Mouse (Mus musculus) liver, embryonic 16.5 days (tissue): ENCODE measurements around the gene Gtpbp4. TPM values are rescaled to one million over a fixed set of nuclear protein-coding genes. Genes with fewer than 3 reads are reported as not detected.
"Not testable (repeated sequence)": the region's sequence is repeated elsewhere in the genome, so short reads cannot be mapped to it uniquely, and the experiment has no call there.

Experiments
- ATAC-seq: fragments of 200-750 bp; cut with Nextera tagmentation; 2 replicates; pipeline ENCODE4 v1.8.0; 2017; ENCODE audit warnings: low read depth, mild to moderate bottlenecking, moderate number of reproducible peaks, moderate library complexity
- H3K27ac ChIP-seq: fragments of 300-500 bp; sonication (generic); 2 replicates; pipeline ENCODE4 v1.5.1; 2014; ENCODE audit warnings: mild to moderate bottlenecking, low read length
- H3K27me3 ChIP-seq: fragments of 300-500 bp; sonication (generic); 2 replicates; pipeline ENCODE4 v1.6.1; 2014; ENCODE audit warnings: low read depth, low read length, mixed read lengths; ENCODE audit not compliant: control insufficient read depth, insufficient read depth
- H3K36me3 ChIP-seq: fragments of 300-500 bp; sonication (generic); 2 replicates; pipeline ENCODE4 v1.6.1; 2014; ENCODE audit warnings: mild to moderate bottlenecking; ENCODE audit not compliant: control insufficient read depth, insufficient read depth
- H3K4me1 ChIP-seq: fragments of 300-500 bp; sonication (generic); 2 replicates; pipeline ENCODE4 v1.6.1; 2014; ENCODE audit warnings: low read depth, low read length, mixed read lengths; ENCODE audit not compliant: control insufficient read depth
- H3K4me2 ChIP-seq: fragments of 300-500 bp; sonication (generic); 2 replicates; pipeline ENCODE4 v1.6.1; 2014; ENCODE audit warnings: low read depth, low read length, mixed read lengths
- H3K4me3 ChIP-seq: fragments of 300-500 bp; sonication (generic); 2 replicates; pipeline ENCODE4 v1.5.1; 2014; ENCODE audit warnings: low read depth, mild to moderate bottlenecking, low read length
- H3K9ac ChIP-seq: fragments of 300-500 bp; sonication (generic); 2 replicates; pipeline ENCODE4 v1.6.1; 2014; ENCODE audit warnings: low read depth, low read length
- H3K9me3 ChIP-seq: fragments of 300-500 bp; sonication (generic); replicated peaks from 2 replicates; pipeline ENCODE4 v1.6.1; 2016; ENCODE audit warnings: low read length; ENCODE audit not compliant: control insufficient read depth
- WGBS: fragments of 180-500 bp; shearing (Covaris S2); extraction: QIAGEN DNeasy Blood & Tissue Kit; methylation state at CpG from one replicate; pipeline ENCODE4 v1.1.7; 2014; ENCODE audit not compliant: insufficient replicate concordance; 5-methylcytosine and 5-hydroxymethylcytosine counted together
- polyA plus RNA-seq: library from polyadenylated mRNA; unstranded; fragments of >200 nt; fragmentation: Nextera tagmentation; extraction: Ambion mirVana; gene quantifications from 2 replicates; pipeline ENCODE4 v1.2.1, GENCODE M21; 2015

The Gtpbp4 gene
- polyA plus RNA-seq, 1 experiment from 2014 or later: 28.4 TPM

GRCm38 (mm10) chr13:8959554-8959953 lies 36.3 kb downstream of the Gtpbp4 start:
- not testable (repeated sequence) for H3K4me2 ChIP-seq, H3K4me1 ChIP-seq, H3K9me3 ChIP-seq, H3K4me3 ChIP-seq, H3K36me3 ChIP-seq, H3K9ac ChIP-seq, H3K27me3 ChIP-seq, H3K27ac ChIP-seq
- 14% methylated on average over 5 of the region's 6 CpGs for WGBS
- peak; percentile 86 for ATAC-seq

DNA sequence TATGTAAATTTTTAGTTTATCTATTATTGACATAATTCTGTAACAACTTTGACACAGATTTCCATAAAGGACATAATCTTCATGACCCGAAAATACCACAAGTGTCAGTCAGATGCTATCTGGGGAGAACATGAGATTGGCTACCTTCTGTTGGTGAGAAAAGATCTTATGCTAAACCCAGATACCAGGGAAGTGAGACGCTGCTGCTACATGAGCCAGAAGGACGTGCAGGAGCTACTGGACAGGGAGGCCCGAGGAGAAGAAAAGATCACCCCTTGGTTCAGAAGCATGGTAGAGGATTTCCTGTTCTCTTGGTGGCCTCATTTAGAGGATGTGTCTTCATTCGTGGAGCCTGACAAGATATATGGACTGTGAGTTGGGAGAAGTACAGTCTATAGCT lies 36.8 kb downstream of the Gtpbp4 start:
- H3K27me3 ChIP-seq, H3K4me1 ChIP-seq, H3K4me2 ChIP-seq, H3K9me3 ChIP-seq, H3K9ac ChIP-seq, H3K27ac ChIP-seq, H3K36me3 ChIP-seq, H3K4me3 ChIP-seq: not testable (repeated sequence)
- no CpG with 5 or more reads among the region's 5 CpGs for WGBS
- ATAC-seq: peak; percentile 30; the same call in 1 of the 2 replicates

GRCm38 (mm10) chr13:8956873-8957272 lies 39.0 kb downstream of the Gtpbp4 start:
- H3K27ac ChIP-seq, H3K27me3 ChIP-seq, H3K4me2 ChIP-seq, H3K9ac ChIP-seq, H3K36me3 ChIP-seq, ATAC-seq, H3K4me1 ChIP-seq, H3K9me3 ChIP-seq, H3K4me3 ChIP-seq: not testable (repeated sequence)
- WGBS: no CpG with 5 or more reads among the region's 5 CpGs

- not testable (repeated sequence) for H3K9me3 ChIP-seq, H3K27me3 ChIP-seq, ATAC-seq, H3K27ac ChIP-seq, H3K36me3 ChIP-seq, H3K4me2 ChIP-seq, H3K4me3 ChIP-seq, H3K9ac ChIP-seq, H3K4me1 ChIP-seq
- 49% methylated on average over 2 of the region's 2 CpGs for WGBS
Measured at GRCm38 (mm10) chr13:8955127-8955526, 40.8 kb downstream of the Gtpbp4 start.

DNA sequence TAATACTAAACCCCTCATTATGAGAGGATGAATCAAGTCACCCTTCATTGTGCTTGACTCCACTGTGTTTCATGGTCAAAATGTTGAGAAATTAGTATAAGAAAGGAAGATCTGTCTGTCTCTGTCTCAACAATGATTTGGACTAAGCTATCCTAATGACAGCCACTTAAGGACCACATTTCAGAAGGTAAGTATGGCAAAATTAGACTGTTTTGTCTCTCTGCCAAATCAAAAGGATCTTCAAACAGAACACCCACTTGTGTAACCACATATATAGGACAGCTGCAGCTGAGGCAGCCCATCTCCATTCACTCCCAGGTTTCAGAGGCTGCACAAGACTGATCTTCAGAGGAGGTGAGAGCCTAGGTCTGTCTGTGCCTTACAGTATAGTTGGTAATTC lies 43.3 kb downstream of the Gtpbp4 start, which contains the start of gene Idi2:
Idi2 (plus strand) TSS at position 301 of the 400 bp plus-strand sequence.
- not testable (repeated sequence) for H3K9me3 ChIP-seq, ATAC-seq, H3K27me3 ChIP-seq, H3K4me3 ChIP-seq, H3K4me2 ChIP-seq, H3K36me3 ChIP-seq, H3K27ac ChIP-seq, H3K9ac ChIP-seq, H3K4me1 ChIP-seq

DNA sequence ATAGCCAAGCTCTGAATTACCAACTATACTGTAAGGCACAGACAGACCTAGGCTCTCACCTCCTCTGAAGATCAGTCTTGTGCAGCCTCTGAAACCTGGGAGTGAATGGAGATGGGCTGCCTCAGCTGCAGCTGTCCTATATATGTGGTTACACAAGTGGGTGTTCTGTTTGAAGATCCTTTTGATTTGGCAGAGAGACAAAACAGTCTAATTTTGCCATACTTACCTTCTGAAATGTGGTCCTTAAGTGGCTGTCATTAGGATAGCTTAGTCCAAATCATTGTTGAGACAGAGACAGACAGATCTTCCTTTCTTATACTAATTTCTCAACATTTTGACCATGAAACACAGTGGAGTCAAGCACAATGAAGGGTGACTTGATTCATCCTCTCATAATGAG lies 47.8 kb downstream of the Gtpbp4 start, which contains the start of gene Gm9745:
Gm9745 (minus strand) TSS at position 101 of the 400 bp plus-strand sequence.
- not testable (repeated sequence) for H3K4me1 ChIP-seq, H3K27ac ChIP-seq

DNA sequence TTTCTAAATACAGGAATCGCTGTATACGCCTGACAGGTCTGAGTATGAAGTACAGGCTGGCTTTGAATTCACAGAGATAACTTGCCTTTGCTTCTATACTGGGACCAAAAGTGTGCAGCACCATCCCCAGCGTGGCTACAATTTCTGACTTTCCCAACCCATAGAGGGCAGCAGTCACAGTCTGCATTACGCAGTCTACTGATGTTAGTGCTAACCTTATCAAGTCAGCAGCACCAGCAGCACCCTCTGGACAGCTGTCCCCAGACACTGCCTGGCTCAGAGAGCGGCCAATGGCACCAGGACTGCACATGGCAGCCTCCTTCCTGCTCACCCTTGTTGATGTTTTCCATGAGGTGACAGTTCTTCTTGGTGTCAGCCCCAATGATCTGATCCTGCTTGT lies 52.1 kb downstream of the Gtpbp4 start:
- H3K27me3 ChIP-seq, H3K9ac ChIP-seq, H3K9me3 ChIP-seq, H3K36me3 ChIP-seq, H3K4me1 ChIP-seq, H3K4me3 ChIP-seq, H3K4me2 ChIP-seq, H3K27ac ChIP-seq: not testable (repeated sequence)
- peak; percentile 43; the same call in 1 of the 2 replicates for ATAC-seq
- WGBS: no CpG with 5 or more reads among the region's 5 CpGs

More for the DNA sequence above, 47.8 kb downstream of the Gtpbp4 start, which contains the start of gene Gm9745:
- H3K9me3 ChIP-seq, H3K4me2 ChIP-seq, H3K36me3 ChIP-seq, ATAC-seq, H3K27me3 ChIP-seq, H3K4me3 ChIP-seq, H3K9ac ChIP-seq: not testable (repeated sequence)

- WGBS: 0% methylated on average over 1 of the region's 5 CpGs
- H3K27me3 ChIP-seq, H3K27ac ChIP-seq, H3K4me1 ChIP-seq, H3K9ac ChIP-seq, H3K9me3 ChIP-seq, H3K36me3 ChIP-seq, H3K4me3 ChIP-seq, H3K4me2 ChIP-seq: not testable (repeated sequence)
- ATAC-seq: 0 out of 2 replicates have a peak, but pooled peaks have one; percentile 32
Measured at GRCm38 (mm10) chr13:8941701-8942100, 54.2 kb downstream of the Gtpbp4 start.

DNA sequence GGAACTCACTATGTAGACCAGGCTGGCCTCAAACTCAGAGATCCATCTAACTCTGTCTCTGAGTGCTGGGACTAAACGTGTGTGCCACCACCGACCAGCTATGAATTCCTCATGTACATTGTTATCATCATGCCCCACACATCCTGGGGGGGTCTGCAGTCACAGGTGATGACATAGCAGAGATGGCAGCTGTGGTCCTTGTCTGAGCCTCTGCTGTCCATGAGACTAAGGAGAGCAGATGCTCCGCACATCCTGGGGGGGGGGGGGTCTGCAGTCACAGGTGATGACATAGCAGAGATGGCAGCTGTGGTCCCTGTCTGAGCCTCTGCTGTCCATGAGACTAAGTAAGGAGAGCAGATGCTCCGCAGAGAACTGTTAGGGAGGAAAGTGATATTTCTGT lies 54.8 kb downstream of the Gtpbp4 start:
- 40% methylated on average over 4 of the region's 4 CpGs for WGBS
- H3K27ac ChIP-seq, ATAC-seq: not testable (repeated sequence)

More for the DNA sequence above, 54.8 kb downstream of the Gtpbp4 start:
- not testable (repeated sequence) for H3K9me3 ChIP-seq, H3K4me3 ChIP-seq, H3K9ac ChIP-seq, H3K4me1 ChIP-seq, H3K36me3 ChIP-seq, H3K4me2 ChIP-seq, H3K27me3 ChIP-seq
